Mouse (Mus musculus) forebrain, embryonic 16.5 days (tissue): ENCODE measurements around the gene Gpr156. TPM values are rescaled to one million over a fixed set of nuclear protein-coding genes. Genes with fewer than 3 reads are reported as not detected.

Experiments used
- ATAC-seq: fragments of 200-750 bp; cut with Nextera tagmentation; 2 replicates; pipeline ENCODE4 v1.8.0; 2017; ENCODE audit warnings: mild to moderate bottlenecking, moderate library complexity
- H3K27ac ChIP-seq: fragments of 300-500 bp; sonication (generic); 2 replicates; pipeline ENCODE4 v1.5.1; 2014; ENCODE audit warnings: low read length, control low read depth
- H3K27me3 ChIP-seq: fragments of 300-500 bp; sonication (generic); replicated peaks from 2 replicates; pipeline ENCODE4 v1.6.1; 2014; ENCODE audit warnings: low read length; ENCODE audit not compliant: control insufficient read depth, insufficient read depth
- H3K36me3 ChIP-seq: fragments of 300-500 bp; sonication (generic); 2 replicates; pipeline ENCODE4 v1.6.1; 2014; ENCODE audit not compliant: control insufficient read depth, insufficient read depth
- H3K4me1 ChIP-seq: fragments of 300-500 bp; sonication (generic); replicated peaks from 2 replicates; pipeline ENCODE4 v1.6.1; 2014; ENCODE audit warnings: low read length; ENCODE audit not compliant: control insufficient read depth, insufficient read depth
- H3K4me2 ChIP-seq: fragments of 300-500 bp; sonication (generic); 2 replicates; pipeline ENCODE4 v1.6.1; 2014; ENCODE audit warnings: mild to moderate bottlenecking, low read length, control low read depth
- H3K4me3 ChIP-seq: fragments of 300-500 bp; sonication (generic); replicated peaks from 2 replicates; pipeline ENCODE4 v1.5.1; 2014; ENCODE audit warnings: mild to moderate bottlenecking, low read length, control low read depth
- H3K9ac ChIP-seq: fragments of 300-500 bp; sonication (generic); replicated peaks from 2 replicates; pipeline ENCODE4 v1.6.1; 2014; ENCODE audit warnings: low read depth, low read length, control low read depth
- H3K9me3 ChIP-seq: fragments of 300-500 bp; sonication (generic); 2 replicates; pipeline ENCODE4 v1.6.1; 2016; ENCODE audit warnings: low read length; ENCODE audit not compliant: control insufficient read depth
- WGBS: fragments of 180-500 bp; shearing (Covaris S2); extraction: QIAGEN DNeasy Blood & Tissue Kit; methylation state at CpG from one replicate; pipeline ENCODE4 v1.1.7; 2014; 5-methylcytosine and 5-hydroxymethylcytosine counted together
- polyA plus RNA-seq: library from polyadenylated mRNA; unstranded; fragments of >200 nt; fragmentation: Nextera tagmentation; extraction: Ambion mirVana; gene quantifications from 2 replicates; pipeline ENCODE4 v1.2.1, GENCODE M21; 2015

The Gpr156 gene
- polyA plus RNA-seq, 1 experiment from 2014 or later, result 5.4 TPM

DNA sequence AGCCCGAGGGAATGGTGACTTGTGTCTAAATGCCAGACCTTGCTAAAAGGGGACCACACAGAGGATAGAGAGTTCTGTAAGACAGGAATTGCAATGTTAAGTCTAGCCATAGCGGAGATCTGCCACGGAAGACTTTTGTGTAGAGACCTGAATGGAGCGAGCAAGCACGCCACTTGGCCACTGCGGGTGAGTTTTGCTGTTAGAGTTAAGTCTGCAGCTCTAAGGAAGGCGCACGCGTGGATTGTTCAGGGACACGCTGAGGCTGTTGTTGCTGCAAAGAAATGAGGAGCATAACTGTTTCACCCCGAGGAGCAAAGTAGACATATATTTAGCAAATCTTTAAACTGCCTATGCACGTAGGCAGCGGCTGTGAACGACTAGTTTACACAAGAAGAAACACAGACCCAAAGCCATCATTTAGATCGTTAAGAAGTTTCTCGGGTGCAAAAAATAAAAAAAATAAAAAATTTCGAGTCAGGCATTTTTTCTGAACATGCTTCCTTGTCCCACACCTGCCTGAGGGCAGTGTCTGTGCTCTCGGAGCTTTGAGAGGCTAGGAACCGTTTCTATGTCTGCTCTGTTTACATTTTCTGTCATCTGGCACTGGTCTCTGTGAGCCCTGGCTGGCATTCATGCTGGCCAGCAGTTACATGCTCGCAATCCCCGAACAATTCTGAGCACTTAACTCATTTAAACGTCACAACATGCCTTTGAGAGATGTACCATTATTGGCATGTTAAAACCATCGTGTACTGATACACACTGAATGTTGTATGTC is 131.7 kb downstream of the Gpr156 start:
- peak overlapping the region; percentile 26 for H3K4me2 ChIP-seq
- H3K4me1 ChIP-seq, result peaks cover 14% of the 10 kb centered on the region
- 49% methylated on average over 23 of the region's 23 CpGs for WGBS
- no peak overlapping the region for H3K9ac ChIP-seq
- H3K27me3 ChIP-seq, result no peaks in the 10 kb centered on the region
- no peak for ATAC-seq
- H3K4me3 ChIP-seq, result no peak overlapping the region
- no peaks in the 10 kb centered on the region for H3K9me3 ChIP-seq
- H3K36me3 ChIP-seq, result no peaks in the 10 kb centered on the region
- H3K27ac ChIP-seq, result no peak overlapping the region

Other genes with a start within 250 kb of the Gpr156 start
- gene Fstl1, start 139.6 kb upstream of the Gpr156 start, polyA plus RNA-seq, result 75.6 and 105 TPM in 2 replicates
- 0.19 TPM in 1 of 2 replicates, not detected in the other for gene Gm36028, start 55.4 kb upstream of the Gpr156 start, polyA plus RNA-seq
- 54.4 and 66.3 TPM in 2 replicates for gene Lrrc58, start 48.1 kb upstream of the Gpr156 start, polyA plus RNA-seq
- gene Gsk3b, start 172.5 kb downstream of the Gpr156 start, polyA plus RNA-seq, result 155 and 159 TPM in 2 replicates